ENCODE assay signal across 8 mouse cellular contexts in genomic region chr6:29985058-29985498, GRCm38 (mm10).
DNase-seq lines count a peak whose midpoint lies in the region; ATAC-seq lines count a peak whose summit lies in the region.

No protein-coding gene starts in this region.

- ATAC-seq in common myeloid progenitor, adult 5-6 weeks (replicated peaks; ENCODE audit: low read depth, poor library complexity, severe bottlenecking): peak; percentile 95
- ATAC-seq in hindbrain, embryonic 15.5 days (ENCODE audit: low FRiP score, low read depth): peak; percentile 87
- ATAC-seq in megakaryocyte, adult 5-6 weeks (ENCODE audit: poor library complexity, severe bottlenecking): peak; percentile 96

- H3K36me3 ChIP-seq in hindbrain, embryonic 15.5 days: no peaks in the 10 kb centered on the region

- peak overlapping the region; percentile 47 for H3K4me3 ChIP-seq in hindbrain, embryonic 15.5 days

- DNase-seq in ZHBTc4 (ENCODE audit: low read depth, low spot score): peak; percentile 98
- DNase-seq in gastrocnemius, adult 18-20 months (ENCODE audit: low spot score): peak; percentile 88
- peak; percentile 38 to 48 for DNase-seq in layer of hippocampus, postnatal 36 days
- peak; percentile 70 to 74 for DNase-seq in right cerebral cortex, postnatal 10 days (ENCODE audit: low spot score in 2 of 2)
- peak; percentile 75 for DNase-seq in urinary bladder, postnatal 25 days (ENCODE audit: low spot score)

- H3K27ac ChIP-seq in hindbrain, embryonic 15.5 days (replicated peaks): no peak overlapping the region

- no peaks in the 10 kb centered on the region for H3K9me3 ChIP-seq in hindbrain, embryonic 15.5 days

- H3K9ac ChIP-seq in hindbrain, embryonic 15.5 days: peak overlapping the region; percentile 42

- 1% methylated on average over 37 of the region's 37 CpGs for WGBS in hindbrain, embryonic 15.5 days

- 0 out of 2 replicates have a peak, but pooled peaks cover 8% of the 10 kb centered on the region for H3K4me1 ChIP-seq in hindbrain, embryonic 15.5 days (replicated peaks)

- peaks cover 12% of the 10 kb centered on the region for H3K27me3 ChIP-seq in hindbrain, embryonic 15.5 days

- peak overlapping the region; percentile 97 for H3K4me2 ChIP-seq in hindbrain, embryonic 15.5 days

Comparison
In these comparisons a context has a peak if more than half of its experiments do, and no peak if none do; other contexts are left out.
1. DNase-seq: peak in every context shown above with its lines; median percentile 98 in ZHBTc4; 88 in gastrocnemius, adult 18-20 months; 75 in urinary bladder, postnatal 25 days; 72 in right cerebral cortex, postnatal 10 days; 43 in layer of hippocampus, postnatal 36 days.